Mouse (Mus musculus): ENCODE measurements around the gene Trip10.

DNA sequence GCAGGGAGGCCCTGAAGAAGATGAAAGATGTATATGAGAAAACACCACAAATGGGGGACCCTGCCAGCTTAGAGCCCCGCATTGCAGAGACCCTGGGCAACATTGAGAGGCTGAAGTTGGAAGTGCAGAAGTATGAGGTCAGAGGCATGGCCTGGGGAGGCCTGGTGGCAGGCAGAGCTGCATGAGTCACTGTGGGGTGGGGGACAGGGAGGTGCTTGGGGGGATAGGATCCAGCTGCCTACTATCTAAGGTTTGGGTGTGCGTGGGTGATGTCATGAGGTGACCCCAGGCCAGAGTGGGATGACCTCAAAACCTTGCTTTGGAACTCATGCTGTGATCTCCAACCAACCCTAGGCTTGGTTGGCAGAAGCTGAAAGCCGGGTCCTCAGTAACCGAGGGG, 12.0 kb downstream of the Trip10 start:
- TF ChIP-seq GATA1 (IDR thresholded peaks at IDR 0.05; ENCODE audit: low read length) (no peak), TAL1 (IDR thresholded peaks at IDR 0.05; ENCODE audit: low read length) (no peak)

Measured in erythroblast, embryonic 14.5 days (primary cell).